Mouse (Mus musculus) CH12.LX (cell line): ENCODE data around the gene Clic4. TPM values are rescaled to one million over a fixed set of nuclear protein-coding genes. Genes with fewer than 3 reads are reported as not detected.

Source experiments
- DNase-seq: peaks from one replicate; pipeline ENCODE4 v3.0.0-alpha.2; 2013; ENCODE audit errors: extremely low read depth
- H3K27ac ChIP-seq: 2 replicates; pipeline ENCODE4 v1.5.1; 2012; ENCODE audit warnings: low read depth, mild to moderate bottlenecking, control low read depth, moderate library complexity; ENCODE audit not compliant: insufficient read depth
- H3K27me3 ChIP-seq: replicated peaks from 2 replicates; pipeline ENCODE3; 2012; ENCODE audit warnings: inconsistent platforms
- H3K36me3 ChIP-seq, 2 experiments: replicated peaks in 1 of 2; 2 replicates each; pipeline versions ENCODE3 to v1.6.1; 2012; ENCODE audit warnings: inconsistent platforms in 1 of 2, low read length in 1 of 2, mild to moderate bottlenecking in 1 of 2, mixed read lengths in 1 of 2, moderate library complexity in 1 of 2; ENCODE audit not compliant: control insufficient read depth in 1 of 2, insufficient read depth in 1 of 2
- H3K4me1 ChIP-seq, 2 experiments: 2 replicates each; pipeline ENCODE4 v1.6.1; 2012; ENCODE audit warnings: inconsistent platforms in 1 of 2, moderate library complexity in 1 of 2; ENCODE audit not compliant: insufficient read depth in 2 of 2, control insufficient read depth in 1 of 2
- H3K4me2 ChIP-seq: 2 replicates; pipeline ENCODE4 v1.6.1; 2012; ENCODE audit warnings: low read depth, mild to moderate bottlenecking, control low read depth; ENCODE audit not compliant: poor library complexity, insufficient read depth, severe bottlenecking
- H3K4me3 ChIP-seq, 3 experiments: fragments of 150-350 bp in 1 of 3; sonication (generic) in 1 of 3; replicated peaks in 1 of 3; 2 replicates each; pipeline versions ENCODE3 to v1.5.1; 2011 to 2012; ENCODE audit warnings: low read depth in 2 of 3, low read length in 2 of 3, mild to moderate bottlenecking in 2 of 3, moderate library complexity in 2 of 3, control low read depth in 1 of 3, improper control_type of control experiment in 1 of 3, inconsistent platforms in 1 of 3, mixed read lengths in 1 of 3; ENCODE audit not compliant: poor library complexity in 1 of 3
- H3K79me2 ChIP-seq: replicated peaks from 2 replicates; pipeline ENCODE4 v1.6.1; 2012; ENCODE audit warnings: mild to moderate bottlenecking, moderate library complexity; ENCODE audit not compliant: control insufficient read depth, poor library complexity, insufficient read depth, severe bottlenecking; ENCODE audit errors: extremely low read depth
- H3K9ac ChIP-seq: 2 replicates; pipeline ENCODE4 v1.6.1; 2012; ENCODE audit warnings: low read depth, mild to moderate bottlenecking, control low read depth, moderate library complexity; ENCODE audit not compliant: insufficient read depth
- H3K9me3 ChIP-seq: replicated peaks from 2 replicates; pipeline ENCODE3; 2012; ENCODE audit warnings: low read length, inconsistent platforms, mixed read lengths
- CHD1 ChIP-seq: IDR thresholded peaks from 2 replicates; pipeline ENCODE4 v1.6.1; 2012; ENCODE audit warnings: low read depth, low read length, improper control_type of control experiment, inconsistent platforms
- CHD2 ChIP-seq: IDR thresholded peaks from 2 replicates; pipeline ENCODE4 v1.6.1; 2011; ENCODE audit warnings: low read length, improper control_type of control experiment
- E2F4 ChIP-seq: IDR thresholded peaks from 2 replicates; pipeline ENCODE4 v1.6.1; 2011; ENCODE audit warnings: low read depth, low read length, improper control_type of control experiment; ENCODE audit not compliant: insufficient replicate concordance
- ELF1 ChIP-seq: IDR thresholded peaks from 2 replicates; pipeline ENCODE4 v1.6.1; 2014; ENCODE audit warnings: low read depth, mild to moderate bottlenecking, inconsistent platforms, low read length, improper control_type of control experiment
- ETS1 ChIP-seq: conservative IDR thresholded peaks from 2 replicates; pipeline ENCODE4 v1.6.1; 2012; ENCODE audit warnings: low read depth, mild to moderate bottlenecking, inconsistent platforms, low read length, improper control_type of control experiment, moderate library complexity
- GABPA ChIP-seq: IDR thresholded peaks from 2 replicates; pipeline ENCODE4 v1.6.1; 2012; ENCODE audit warnings: low read depth, low read length, improper control_type of control experiment, inconsistent platforms; ENCODE audit not compliant: insufficient replicate concordance
- HCFC1 ChIP-seq: IDR thresholded peaks from 2 replicates; pipeline ENCODE4 v1.6.1; 2012; ENCODE audit warnings: low read depth, mild to moderate bottlenecking, inconsistent platforms, low read length, improper control_type of control experiment
- JUN ChIP-seq: IDR thresholded peaks from 2 replicates; pipeline ENCODE4 v1.6.1; 2011; ENCODE audit warnings: low read depth, mild to moderate bottlenecking, low read length, improper control_type of control experiment, moderate library complexity; ENCODE audit not compliant: insufficient read depth
- JUND ChIP-seq: conservative IDR thresholded peaks from 2 replicates; pipeline ENCODE4 v1.6.1; 2011; ENCODE audit warnings: low read depth, low read length, improper control_type of control experiment
- MAFK ChIP-seq: IDR thresholded peaks from 2 replicates; pipeline ENCODE4 v1.6.1; 2011; ENCODE audit warnings: low read length, improper control_type of control experiment; ENCODE audit not compliant: insufficient replicate concordance
- MAX ChIP-seq: IDR thresholded peaks from 2 replicates; pipeline ENCODE4 v1.6.1; 2011; ENCODE audit warnings: low read length, improper control_type of control experiment
- MAZ ChIP-seq: IDR thresholded peaks from 2 replicates; pipeline ENCODE4 v1.6.1; 2012; ENCODE audit warnings: low read depth, mild to moderate bottlenecking, inconsistent platforms, low read length, improper control_type of control experiment, moderate library complexity
- MEF2A ChIP-seq: IDR thresholded peaks from 2 replicates; pipeline ENCODE4 v1.6.1; 2014; ENCODE audit warnings: low read depth, mild to moderate bottlenecking, inconsistent platforms, low read length, improper control_type of control experiment, borderline replicate concordance
- MXI1 ChIP-seq: IDR thresholded peaks from 2 replicates; pipeline ENCODE4 v1.6.1; 2011; ENCODE audit warnings: mild to moderate bottlenecking, low read depth, low read length, improper control_type of control experiment
- MYC ChIP-seq: IDR thresholded peaks from 2 replicates; pipeline ENCODE4 v1.6.1; 2011; ENCODE audit warnings: low read depth, mild to moderate bottlenecking, improper control_type of control experiment, low read length
- NELFE ChIP-seq: IDR thresholded peaks from 2 replicates; pipeline ENCODE4 v1.6.1; 2011; ENCODE audit warnings: low read depth, low read length, improper control_type of control experiment
- NRF1 ChIP-seq: IDR thresholded peaks from 2 replicates; pipeline ENCODE4 v1.6.1; 2014; ENCODE audit warnings: low read depth, mild to moderate bottlenecking, inconsistent platforms, low read length, improper control_type of control experiment, moderate library complexity
- PAX5 ChIP-seq: IDR thresholded peaks from 2 replicates; pipeline ENCODE4 v1.6.1; 2012; ENCODE audit warnings: low read length, inconsistent platforms, mixed read lengths
- POLR2A ChIP-seq: IDR thresholded peaks from 2 replicates; pipeline ENCODE4 v1.6.1; 2011; ENCODE audit warnings: low read depth, mild to moderate bottlenecking, improper control_type of control experiment, low read length
- POLR2AphosphoS2 ChIP-seq: IDR thresholded peaks from 2 replicates; pipeline ENCODE4 v1.6.1; 2011; ENCODE audit warnings: low read depth, low read length, improper control_type of control experiment
- RAD21 ChIP-seq: IDR thresholded peaks from 2 replicates; pipeline ENCODE4 v1.6.1; 2011; ENCODE audit warnings: low read depth, mild to moderate bottlenecking, low read length, improper control_type of control experiment, moderate library complexity
- SIN3A ChIP-seq: IDR thresholded peaks from 2 replicates; pipeline ENCODE4 v1.6.1; 2012; ENCODE audit warnings: low read length, improper control_type of control experiment, inconsistent platforms
- TBP ChIP-seq: conservative IDR thresholded peaks from 2 replicates; pipeline ENCODE4 v1.6.1; 2011; ENCODE audit warnings: low read depth, low read length, improper control_type of control experiment
- UBTF ChIP-seq: IDR thresholded peaks from 2 replicates; pipeline ENCODE4 v1.6.1; 2012; ENCODE audit warnings: low read depth, mild to moderate bottlenecking, inconsistent platforms, low read length, improper control_type of control experiment, moderate library complexity
- USF1 ChIP-seq: IDR thresholded peaks from 2 replicates; pipeline ENCODE4 v1.6.1; 2014; ENCODE audit warnings: low read depth, mild to moderate bottlenecking, inconsistent platforms, low read length, improper control_type of control experiment
- USF2 ChIP-seq: conservative IDR thresholded peaks from 2 replicates; pipeline ENCODE4 v1.6.1; 2011; ENCODE audit warnings: low read depth, low read length, improper control_type of control experiment
- ZKSCAN1 ChIP-seq: IDR thresholded peaks from 2 replicates; pipeline ENCODE4 v1.6.1; 2012; ENCODE audit warnings: low read depth, inconsistent platforms, low read length, improper control_type of control experiment, borderline replicate concordance
- ZNF384 ChIP-seq: IDR thresholded peaks from 2 replicates; pipeline ENCODE4 v1.6.1; 2012; ENCODE audit warnings: low read depth, low read length, improper control_type of control experiment, inconsistent platforms
- dilution Hi-C: fragments of 300-500 bp; cut with MboI; formaldehyde crosslinking; loops from 2 replicates; pipeline ENCODE4 v1.14.3; 2020; ENCODE audit warnings: low sequenced_read_pairs; ENCODE audit not compliant: extremely low pct_unique_long_range_greater_than_20kb, extremely low pct_ligation_motif_present
- in situ Hi-C: fragments of 300-500 bp; cut with MboI; formaldehyde crosslinking; loops from 3 replicates; pipeline ENCODE4 v1.14.3; 2019; ENCODE audit warnings: low sequenced_read_pairs, low pct_ligation_motif_present, low pct_unique_long_range_greater_than_20kb, mixed read lengths
- polyA plus RNA-seq: library from polyadenylated mRNA; unstranded; fragments of >175 nt; gene quantifications from 2 replicates; pipeline ENCODE4 v1.2.1, GENCODE M21; 2012; ENCODE audit warnings: low read depth; ENCODE audit not compliant: insufficient read length
- total RNA-seq, 2 experiments: library from RNA; depleted of rRNA; stranded (reverse); fragments of 300-350 nt in 1 of 2; fragments of >200 nt in 1 of 2; gene quantifications; 2 replicates each; pipeline ENCODE4 v1.2.3; 2012 to 2014

The Clic4 gene
- total and polyA plus RNA-seq, 3 experiments, result 154 to 214 (median 199) TPM

DNA sequence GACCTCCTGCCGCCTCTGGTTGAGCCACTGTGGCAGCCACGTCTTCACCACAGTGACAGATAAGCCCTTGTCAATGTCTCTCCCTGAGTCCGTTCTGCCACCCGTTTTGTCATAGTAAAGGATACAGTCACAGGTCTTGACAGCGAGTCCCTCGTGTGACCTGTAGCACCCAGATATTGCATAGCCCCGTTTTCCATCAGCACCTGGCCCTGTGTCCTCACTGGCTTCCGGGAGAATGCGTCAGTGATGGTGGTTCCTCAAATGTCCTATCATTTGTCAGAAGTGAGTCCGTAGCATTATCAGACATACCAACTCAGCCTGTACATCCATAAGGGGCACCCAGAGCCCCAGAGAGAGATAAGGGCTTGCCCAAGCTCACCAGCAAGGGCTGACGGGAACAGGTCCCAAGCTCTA is 41.8 kb upstream of the Clic4 start:
- DNase-seq, result peak; percentile 39
- H3K4me2 ChIP-seq, result peak overlapping the region; percentile 94
- H3K4me1 ChIP-seq, result peaks cover 16 to 39% of the 10 kb centered on the region in 2 experiments
- peak overlapping the region; percentile 99 for H3K27ac ChIP-seq
- no peaks in the 10 kb centered on the region for H3K79me2 ChIP-seq
- dilution Hi-C loops (no loop called here), in situ Hi-C loops (loop anchor here (5.0 to 10.0 kb wide), 3 partner anchors 37 to 240 kb away; no protein-coding TSS in a partner anchor)
- no peaks in the 10 kb centered on the region for H3K27me3 ChIP-seq
- peaks cover 16% of the 10 kb centered on the region for H3K9me3 ChIP-seq
- H3K9ac ChIP-seq, result peak overlapping the region; percentile 57
- peaks cover 39 to 50% of the 10 kb centered on the region in 2 experiments for H3K36me3 ChIP-seq
- TF ChIP-seq NRF1 (no peak), SIN3A (0 out of 2 replicates have a peak, but pooled peaks have one; percentile 33), USF1 (no peak), MAX (peak; percentile 43; the same call in 1 of the 2 replicates), UBTF (0 out of 2 replicates have a peak, but pooled peaks have one; percentile 57), POLR2AphosphoS2 (peak; percentile 16; the same call in 1 of the 2 replicates), GABPA (no peak), POLR2A (0 out of 2 replicates have a peak, but pooled peaks have one; percentile 27), MEF2A (no peak), NELFE (no peak), ZNF384 (no peak)
- peak overlapping the region in 1 of 3 experiments; percentile 24 for H3K4me3 ChIP-seq

DNA sequence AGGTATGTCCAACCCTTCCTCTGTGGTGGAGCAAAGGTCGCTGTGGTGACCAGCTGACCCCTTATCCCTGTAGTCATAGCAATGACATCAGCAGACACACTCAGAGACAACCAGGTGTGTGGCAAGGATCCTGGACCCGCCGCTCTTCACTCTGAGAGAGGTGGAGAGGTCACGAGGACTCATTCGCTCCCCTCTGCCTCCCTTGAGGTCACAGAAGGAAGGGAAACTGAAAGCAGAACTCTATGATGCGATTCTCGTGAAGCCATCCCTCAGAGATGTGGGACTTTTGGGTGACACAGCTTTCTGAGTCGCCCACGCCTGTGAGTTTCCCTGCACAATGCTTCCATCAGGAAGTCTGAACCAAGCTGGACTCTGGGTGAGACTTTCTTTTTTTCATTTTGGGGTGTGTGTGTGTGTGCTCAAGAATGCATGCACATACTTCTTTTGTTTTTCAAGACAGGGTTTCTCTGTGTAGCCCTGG is 41.2 kb upstream of the Clic4 start:
- peaks cover 16% of the 10 kb centered on the region for H3K9me3 ChIP-seq
- peaks cover 36 to 44% of the 10 kb centered on the region in 2 experiments for H3K36me3 ChIP-seq
- peak overlapping the region; percentile 21 to 34 (median 27) for H3K4me3 ChIP-seq
- H3K4me2 ChIP-seq, result peak overlapping the region; percentile 94
- in situ Hi-C loops (loop anchor here (5.0 to 10.0 kb wide), 3 partner anchors 36 to 239 kb away; no protein-coding TSS in a partner anchor), dilution Hi-C loops (no loop called here)
- peak; percentile 92 for DNase-seq
- H3K4me1 ChIP-seq, result peaks cover 16 to 45% of the 10 kb centered on the region in 2 experiments
- no peaks in the 10 kb centered on the region for H3K79me2 ChIP-seq
- peak overlapping the region; percentile 99 for H3K27ac ChIP-seq
- no peaks in the 10 kb centered on the region for H3K27me3 ChIP-seq
- peak overlapping the region; percentile 57 for H3K9ac ChIP-seq
- TF ChIP-seq ELF1 (peak; percentile 35), GABPA (no peak), JUN (peak; percentile 32; the same call in 1 of the 2 replicates), JUND (no peak; the same call in 1 of the 2 replicates), ETS1 (peak; percentile 95), CHD2 (peak; percentile 54; the same call in 1 of the 2 replicates), HCFC1 (no peak; the same call in 1 of the 2 replicates), MYC (peak; percentile 78), MAFK (0 out of 2 replicates have a peak, but pooled peaks have one; percentile 52), TBP (no peak), POLR2A (peak; percentile 40; the same call in 1 of the 2 replicates), MAZ (no peak), POLR2AphosphoS2 (peak; percentile 44; the same call in 1 of the 2 replicates), PAX5 (no peak), USF2 (no peak; the same call in 1 of the 2 replicates), RAD21 (no peak; the same call in 1 of the 2 replicates), USF1 (peak; percentile 51), MEF2A (peak; percentile 80), UBTF (no peak), MAX (peak; percentile 19; the same call in 1 of the 2 replicates), ZKSCAN1 (no peak), CHD1 (no peak), MXI1 (no peak), NRF1 (no peak), ZNF384 (0 out of 2 replicates have a peak, but pooled peaks have one; percentile 14), E2F4 (no peak)
